Mouse (Mus musculus) brain, embryonic 18.5 days (tissue): Measurements from ENCODE around the gene Gm20431.
A peak's percentile ranks its signal among the peaks of the same experiment; 100 is the strongest.

Experiments used
- DNase-seq: peaks from one replicate; pipeline ENCODE4 v3.0.0-alpha.2; 2012; ENCODE audit warnings: low read depth, low spot score

Gm20431 gene

GRCm38 (mm10) chr2:167661270-167662203 lies at the start of gene Gm20431:
Gene Gm20431, minus strand, starts transcription at chr2:167661496.
- peak; percentile 80 for DNase-seq

GRCm38 (mm10) chr2:167710574-167710973 lies 49.3 kb upstream of the Gm20431 start:
- no peak for DNase-seq

GRCm38 (mm10) chr2:167709969-167710368 lies 48.7 kb upstream of the Gm20431 start:
- no peak for DNase-seq

- DNase-seq: no peak
These were observed 47.1 kb upstream of the Gm20431 start for GRCm38 (mm10) chr2:167708373-167708772.

GRCm38 (mm10) chr2:167706183-167706939 lies 45.1 kb upstream of the Gm20431 start:
- DNase-seq: no peak

GRCm38 (mm10) chr2:167704409-167704808 lies 43.1 kb upstream of the Gm20431 start:
- no peak for DNase-seq

GRCm38 (mm10) chr2:167702126-167702525 lies 40.8 kb upstream of the Gm20431 start:
- no peak for DNase-seq

- no peak for DNase-seq
These were observed 40.2 kb upstream of the Gm20431 start for GRCm38 (mm10) chr2:167701472-167701871.

GRCm38 (mm10) chr2:167700018-167700417 lies 38.7 kb upstream of the Gm20431 start:
- DNase-seq: no peak

- DNase-seq: no peak
These were observed 36.6 kb upstream of the Gm20431 start for GRCm38 (mm10) chr2:167697902-167698301.

GRCm38 (mm10) chr2:167696143-167696542 lies 34.8 kb upstream of the Gm20431 start:
- no peak for DNase-seq

- no peak for DNase-seq
These were observed 34.2 kb upstream of the Gm20431 start for GRCm38 (mm10) chr2:167695491-167695890.

GRCm38 (mm10) chr2:167694963-167695362 lies 33.7 kb upstream of the Gm20431 start:
- DNase-seq: no peak

GRCm38 (mm10) chr2:167694244-167694643 lies 32.9 kb upstream of the Gm20431 start:
- no peak for DNase-seq

GRCm38 (mm10) chr2:167693540-167693939 lies 32.2 kb upstream of the Gm20431 start:
- DNase-seq: no peak

- no peak for DNase-seq
These were observed 31.5 kb upstream of the Gm20431 start for GRCm38 (mm10) chr2:167692831-167693230.

GRCm38 (mm10) chr2:167691871-167692661 lies 30.8 kb upstream of the Gm20431 start:
- no peak for DNase-seq

GRCm38 (mm10) chr2:167691410-167691809 lies 30.1 kb upstream of the Gm20431 start:
- DNase-seq: no peak

- DNase-seq: no peak
These were observed 29.6 kb upstream of the Gm20431 start for GRCm38 (mm10) chr2:167690962-167691311.

- no peak for DNase-seq
These were observed 29.1 kb upstream of the Gm20431 start for GRCm38 (mm10) chr2:167690219-167690961.
